Mouse (Mus musculus): ENCODE results near the gene Ifitm2.

Ifitm2 gene

DNA sequence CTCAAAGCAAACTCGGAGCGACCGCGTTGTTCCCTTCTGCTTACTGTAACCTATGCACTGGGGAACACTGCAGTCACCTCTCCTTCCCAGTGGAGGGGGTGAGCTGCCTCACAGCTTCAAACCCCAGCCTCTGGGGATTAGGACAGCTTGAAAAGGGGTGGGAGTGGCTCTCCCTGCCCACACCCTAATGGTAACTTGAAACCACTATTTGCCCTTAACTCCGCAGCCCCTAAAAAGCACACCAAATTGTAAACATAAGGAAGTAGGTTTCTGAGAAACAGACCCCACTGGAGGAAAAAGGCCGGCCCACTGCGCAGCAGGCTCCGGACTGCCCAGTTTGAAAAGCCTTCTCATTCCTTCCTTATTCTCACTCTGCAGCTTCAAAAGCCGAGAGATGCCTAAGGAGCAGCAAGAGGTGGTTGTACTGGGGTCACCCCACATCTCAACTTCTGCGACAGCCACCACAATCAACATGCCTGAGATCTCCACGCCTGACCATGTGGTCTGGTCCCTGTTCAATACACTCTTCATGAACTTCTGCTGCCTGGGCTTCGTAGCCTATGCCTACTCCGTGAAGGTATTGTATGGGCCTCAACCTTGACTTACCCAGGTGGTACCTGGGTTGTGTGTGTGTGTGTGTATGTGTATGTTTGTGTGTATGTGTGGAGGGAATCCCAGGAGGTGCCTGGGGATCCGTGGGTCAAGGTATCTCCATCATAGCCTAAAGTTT, 12.2 kb upstream of the Ifitm2 start:
- DNase-seq: no peak

DNA sequence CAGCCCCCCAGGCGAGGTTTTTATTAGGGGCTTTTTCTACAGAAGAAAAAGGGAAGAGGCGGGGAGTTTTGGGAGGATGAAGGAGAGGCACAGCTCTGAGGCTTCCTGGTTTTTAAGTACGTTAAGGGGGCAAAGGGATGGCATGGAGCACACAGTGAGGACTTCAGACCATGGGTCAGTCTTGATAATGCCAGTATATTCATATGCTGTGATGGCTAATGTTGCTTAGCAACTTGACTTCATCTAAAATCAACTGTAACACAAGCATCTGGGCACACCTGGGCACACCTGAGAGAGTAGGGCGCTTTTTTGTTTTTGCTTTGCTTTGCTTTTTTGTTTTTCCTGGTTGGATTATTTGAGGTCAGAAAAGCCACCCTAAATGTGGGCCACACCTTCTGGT, 11.1 kb upstream of the Ifitm2 start, which contains the start of gene Ifitm1:
Gene Ifitm1 (plus strand): TSS at position 301 of the 400 bp plus-strand sequence.
- no peak for DNase-seq

DNA sequence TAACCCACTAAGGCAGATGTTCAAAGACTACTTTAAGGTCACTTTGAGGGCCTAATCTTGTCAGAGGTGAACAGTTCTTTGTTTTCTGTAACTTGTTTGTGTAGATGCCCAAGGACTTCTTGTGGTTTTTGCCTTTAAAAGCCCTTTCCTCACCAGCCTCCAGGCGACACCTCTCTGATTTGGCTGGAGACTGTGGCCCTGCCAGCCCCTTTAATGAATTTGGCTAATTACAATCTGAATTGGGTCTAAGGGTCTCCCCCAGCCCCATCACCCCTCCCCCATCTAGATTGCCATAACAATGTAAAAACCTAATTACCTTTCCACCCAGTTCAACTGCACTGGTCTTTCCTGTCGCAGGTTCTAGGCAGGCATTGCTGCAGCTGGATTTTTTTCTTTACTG, 6.9 kb upstream of the Ifitm2 start:
- DNase-seq: no peak

DNA sequence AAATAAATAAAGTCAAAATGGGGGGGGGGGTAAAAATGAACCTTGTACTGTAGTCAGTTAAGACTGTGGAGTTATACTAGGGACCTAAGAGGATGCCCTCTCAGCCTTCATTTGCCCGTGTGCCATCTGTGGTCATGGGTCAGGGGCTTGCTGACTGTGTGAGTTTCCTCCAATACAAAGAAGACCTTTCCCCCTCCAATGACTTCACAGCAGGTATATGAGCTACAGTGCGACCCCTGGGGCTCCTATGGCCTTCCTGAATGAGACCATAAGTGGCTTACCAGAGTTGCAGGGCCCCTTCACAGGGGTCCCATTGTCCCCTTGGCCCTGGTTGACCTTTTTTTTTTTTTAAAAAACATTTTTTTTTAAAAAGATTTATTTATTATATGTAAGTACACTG, 5.6 kb upstream of the Ifitm2 start:
- DNase-seq: no peak

DNA sequence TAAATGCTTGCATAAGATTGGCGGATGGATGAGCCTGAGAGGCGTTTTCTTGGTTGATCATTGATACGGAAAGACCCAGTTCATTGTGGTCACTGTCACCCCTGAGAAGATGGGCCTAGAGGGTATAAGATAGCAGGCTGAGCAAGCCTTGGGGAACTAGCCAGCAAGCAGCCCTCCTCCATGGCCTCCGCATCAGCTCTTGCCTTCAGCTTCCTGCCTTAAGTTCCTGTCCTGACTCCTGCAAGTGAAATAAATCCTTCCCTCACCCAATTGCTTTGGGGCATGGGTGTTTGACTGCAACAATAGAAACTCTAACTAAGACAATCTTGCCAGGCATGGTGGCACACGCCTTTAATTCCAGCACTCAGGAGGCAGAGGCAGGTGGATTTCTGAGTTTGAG, 4.2 kb upstream of the Ifitm2 start:
- DNase-seq: no peak

DNA sequence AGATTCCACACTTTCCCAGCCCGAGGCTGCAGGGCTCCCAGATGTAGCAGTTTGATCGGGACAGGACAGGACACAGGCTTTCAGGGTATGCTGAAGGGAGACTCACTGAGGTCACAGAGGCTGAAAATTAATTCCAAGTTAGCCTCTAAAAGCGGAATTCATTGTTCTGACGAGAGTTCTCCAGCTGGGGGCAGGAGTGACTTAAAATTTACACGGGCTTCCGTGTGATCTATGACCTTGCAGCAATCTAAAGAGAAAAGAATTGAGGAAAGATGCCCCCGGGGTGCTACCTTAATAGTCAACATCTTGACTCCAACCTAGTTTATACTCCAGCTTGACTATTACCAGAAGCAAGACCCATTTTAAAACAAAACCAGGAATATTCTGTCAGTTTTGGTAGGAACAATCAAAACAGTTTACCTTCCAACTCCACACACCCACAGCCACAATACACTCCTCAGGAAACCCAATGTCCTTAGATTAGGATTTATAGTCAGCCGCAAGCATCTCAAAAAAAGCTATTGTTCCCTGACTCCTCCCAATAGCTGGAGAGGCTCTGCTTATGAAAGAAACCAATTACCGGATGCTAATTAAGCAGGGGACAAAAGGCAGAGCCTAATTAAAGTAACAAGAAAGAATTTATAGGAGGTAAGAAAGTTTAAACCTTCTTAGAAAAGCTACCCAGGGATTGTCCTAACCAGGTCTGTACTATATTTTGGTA, 3.6 kb upstream of the Ifitm2 start:
- DNase-seq: peak in 1 of 2 experiments; percentile 80

DNA sequence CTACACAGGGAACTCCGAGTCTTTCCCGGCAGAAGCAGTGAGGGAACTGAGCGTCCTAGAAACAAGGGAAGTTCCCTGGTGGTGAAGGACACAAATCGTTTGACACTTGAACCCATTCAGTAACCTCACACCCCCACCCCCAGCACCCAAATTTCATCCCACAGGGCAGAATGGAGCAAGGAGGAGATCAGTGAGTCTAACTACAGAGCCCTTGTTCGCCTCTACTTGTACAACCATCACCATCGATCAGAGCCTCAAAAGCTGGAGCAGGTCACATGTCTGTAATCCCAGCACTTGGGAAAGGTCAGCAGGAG, 726 bp upstream of the Ifitm2 start:
- no peak for DNase-seq

DNA sequence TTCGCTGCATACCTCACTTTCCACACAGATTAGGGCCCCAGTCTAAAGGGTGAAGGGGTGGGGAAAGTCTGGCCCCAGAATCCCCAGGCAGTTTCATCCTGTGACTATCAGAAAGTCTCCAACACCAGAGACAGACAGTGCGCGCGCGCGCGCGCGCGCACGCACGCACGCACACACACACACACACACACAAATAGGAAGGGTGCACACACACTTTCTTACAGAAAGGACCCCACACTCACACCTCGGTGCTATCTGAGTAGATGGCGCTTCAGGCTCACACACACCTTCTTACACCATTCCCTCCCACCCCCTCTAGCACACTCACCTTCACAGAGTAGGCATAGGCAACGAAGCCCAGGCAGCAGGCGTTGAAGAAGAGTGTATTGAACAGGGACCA, 445 bp downstream of the Ifitm2 start:
- no peak for DNase-seq

DNA sequence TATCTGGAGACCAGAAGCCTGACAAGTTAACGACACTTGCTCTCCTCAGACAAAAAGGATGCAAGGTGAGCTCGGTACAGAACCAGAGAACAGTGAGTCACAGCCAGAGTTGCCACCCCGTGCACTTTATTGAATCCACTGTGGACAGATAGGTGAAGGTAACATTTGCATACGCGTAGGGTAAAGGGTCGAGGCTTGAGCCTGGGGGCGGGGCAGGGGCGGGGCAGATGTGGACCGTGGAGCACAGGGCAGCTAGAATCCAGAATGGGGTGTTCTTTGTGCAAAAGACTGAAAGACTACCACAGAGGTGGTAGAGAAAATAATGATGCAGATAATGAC, 1.1 kb downstream of the Ifitm2 start:
- DNase-seq: peak in 1 of 2 experiments; percentile 7

DNA sequence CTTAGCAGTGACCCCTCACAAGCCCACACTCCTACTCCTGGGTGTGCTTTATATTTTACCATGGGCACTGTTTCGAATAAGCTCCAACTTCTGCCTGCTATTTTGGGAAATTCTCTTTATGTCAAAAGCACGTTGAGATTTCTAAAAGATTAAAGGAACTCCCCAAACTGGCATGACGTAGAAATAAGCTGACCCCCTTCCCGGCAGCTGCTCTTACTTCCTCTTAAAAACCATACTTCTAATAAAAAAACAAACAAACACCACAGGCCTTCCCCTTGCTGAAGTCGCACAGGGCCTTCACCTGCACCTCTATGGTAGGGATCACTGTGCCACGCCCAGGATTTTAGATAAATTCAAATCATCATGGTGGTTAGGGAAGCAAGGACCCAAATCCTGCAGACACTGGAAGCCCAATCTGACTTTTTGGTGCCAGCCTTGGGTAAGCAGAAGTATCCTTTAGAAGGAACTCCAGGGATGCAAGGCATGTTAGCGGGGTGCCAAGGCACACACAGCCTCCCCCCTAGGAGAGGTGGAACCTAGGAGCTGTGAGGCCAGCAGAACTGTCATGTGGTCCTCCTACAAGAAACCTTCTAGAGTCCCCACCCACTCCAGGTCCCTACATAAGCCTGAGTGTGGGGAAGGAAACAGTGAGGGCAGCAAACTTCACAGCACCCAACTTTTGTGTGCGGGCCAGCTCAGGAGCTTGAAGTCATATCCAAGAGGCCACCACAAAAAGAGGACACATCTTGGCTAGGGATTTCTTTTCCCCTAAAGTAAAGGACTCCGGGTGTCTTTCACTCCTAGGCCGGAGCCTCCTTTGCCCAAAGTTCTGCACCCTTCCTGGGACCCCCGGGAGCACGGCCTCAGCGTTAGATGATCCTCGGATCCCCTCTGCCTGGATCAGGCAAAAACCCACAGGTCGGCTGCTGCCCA, 1.7 kb downstream of the Ifitm2 start:
- DNase-seq: peak in 1 of 2 experiments; percentile 8

DNA sequence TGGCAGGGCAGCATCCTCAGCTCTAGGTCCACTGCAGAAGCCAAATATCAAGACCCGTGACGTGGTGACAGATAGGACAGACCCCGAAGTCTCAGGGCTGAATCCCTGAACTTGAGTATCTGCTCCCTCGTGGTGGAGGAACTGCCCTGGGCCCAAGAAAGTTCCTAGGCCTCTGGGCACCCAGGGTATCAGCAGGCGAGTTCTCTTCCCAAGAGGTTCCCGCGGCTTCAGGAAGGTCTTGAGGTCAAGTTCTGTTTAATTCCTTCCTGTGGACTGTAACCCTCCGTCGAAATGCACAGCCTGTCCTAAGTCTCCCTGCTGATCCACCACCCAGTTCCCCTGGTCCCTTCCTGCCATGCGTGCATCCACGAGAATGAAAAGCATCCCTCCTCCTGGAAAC, 2.7 kb downstream of the Ifitm2 start:
- DNase-seq: no peak

DNA sequence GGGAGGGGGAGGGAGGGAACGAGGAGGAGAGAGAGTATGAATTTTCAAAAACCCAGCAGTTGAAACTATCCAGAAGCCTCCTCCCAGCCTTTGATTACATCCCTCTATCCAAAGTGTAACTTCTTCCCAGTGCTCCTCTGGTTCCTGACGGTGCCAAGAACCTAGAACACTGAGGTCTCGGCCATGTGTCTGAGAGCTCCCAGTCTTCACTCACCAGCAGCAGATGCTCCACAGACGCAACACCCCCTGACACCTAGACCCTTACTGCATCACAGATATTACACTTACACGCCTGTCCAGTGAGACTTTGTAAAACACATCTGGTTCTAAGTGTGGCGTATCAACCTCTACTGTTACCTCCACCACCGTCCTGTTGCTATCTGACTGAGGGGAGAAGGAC, 3.3 kb downstream of the Ifitm2 start:
- DNase-seq: no peak

DNA sequence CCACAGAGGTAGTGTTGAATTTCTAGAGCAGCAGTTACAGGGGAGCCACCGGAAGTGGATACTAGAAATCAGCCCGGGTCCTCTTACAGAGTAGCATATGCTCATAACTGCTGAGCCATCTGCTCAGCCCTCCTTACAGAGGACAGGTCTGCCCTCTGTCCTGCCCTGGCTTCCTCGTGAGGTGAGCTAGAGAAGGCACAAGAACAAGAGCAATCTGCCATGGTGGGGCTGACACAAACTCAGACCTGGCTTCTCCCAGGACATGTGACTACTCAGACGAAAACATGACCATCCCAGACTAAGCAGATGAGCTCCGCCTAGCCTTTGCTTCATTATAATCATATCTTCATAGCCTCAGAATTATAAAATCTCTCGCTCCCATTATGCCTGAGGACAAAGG, 4.0 kb downstream of the Ifitm2 start:
- DNase-seq: no peak

DNA sequence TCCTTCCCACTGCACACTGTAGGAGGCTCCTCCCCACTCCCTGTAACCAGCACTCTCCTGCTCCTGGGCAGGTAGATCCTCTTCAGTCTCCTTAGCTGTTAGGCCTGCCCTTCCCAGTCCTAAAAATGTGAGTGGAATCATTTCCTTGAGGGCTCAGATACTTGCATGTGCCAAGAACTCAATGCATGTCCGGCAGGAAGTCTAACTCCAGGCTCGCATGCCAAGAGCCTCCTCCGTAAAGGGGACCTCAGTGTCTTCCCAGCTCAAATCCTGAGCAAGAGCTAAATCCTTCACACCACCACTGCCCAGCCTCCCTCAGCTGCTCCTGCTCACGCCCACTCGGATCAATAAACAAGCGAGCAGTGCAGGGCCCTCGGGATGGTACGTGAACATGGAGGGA, 4.7 kb downstream of the Ifitm2 start:
- DNase-seq: no peak

DNA sequence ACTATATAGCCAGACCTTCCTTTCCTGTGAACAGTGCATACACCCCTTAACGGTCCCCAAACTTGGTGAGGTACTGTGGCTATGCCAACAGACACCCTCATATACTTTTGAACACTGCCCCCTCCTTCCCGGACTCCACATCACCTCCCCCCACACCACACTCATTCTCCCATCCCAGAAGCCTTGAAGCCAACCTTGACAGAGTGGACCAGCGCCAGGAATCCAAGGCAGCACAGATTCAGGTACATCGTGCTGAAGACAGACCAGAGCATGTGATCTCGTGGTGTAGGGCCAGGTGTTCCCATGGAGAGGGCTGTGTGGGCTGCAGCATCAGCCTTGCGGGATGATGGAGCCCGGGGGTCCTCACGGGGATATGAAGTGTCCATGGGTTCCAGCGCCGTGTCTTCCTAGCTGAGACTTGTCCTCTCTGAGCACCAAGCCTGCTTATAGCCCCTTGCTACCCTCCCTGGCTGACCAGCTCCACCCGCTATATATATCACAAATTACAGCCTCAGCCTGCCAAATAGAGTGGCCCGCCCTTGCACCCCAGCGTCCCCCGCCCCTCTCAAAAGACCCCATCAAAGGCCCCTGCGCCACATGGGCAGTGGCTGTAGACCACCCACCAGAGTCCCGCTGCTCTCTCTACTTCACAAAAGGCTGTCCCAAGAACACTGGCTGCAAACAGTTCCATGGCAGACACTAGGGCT, 5.8 kb downstream of the Ifitm2 start, which contains the start of gene Ifitm5:
Gene Ifitm5 (minus strand): TSS at position 468 of the 707 bp plus-strand sequence.
- no peak for DNase-seq

DNA sequence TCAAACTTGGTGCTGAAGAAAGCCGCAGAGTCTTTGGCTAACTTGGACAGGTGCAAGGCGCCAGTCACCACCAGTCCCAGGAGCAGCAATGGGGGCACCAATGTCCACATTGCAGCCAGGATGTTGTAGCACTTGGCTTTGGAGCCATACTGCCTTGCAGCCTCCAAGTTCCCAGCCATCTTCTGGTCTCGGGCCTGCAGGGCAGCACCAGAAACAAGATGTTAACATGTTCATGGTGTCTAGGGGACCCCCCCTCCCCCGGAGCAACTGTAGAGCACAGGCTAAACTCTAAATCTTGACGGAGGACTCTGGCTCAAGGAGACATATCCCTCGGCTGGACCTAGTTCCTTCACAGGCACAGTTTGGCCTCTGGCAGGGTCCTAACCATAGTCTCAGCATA, 6.5 kb downstream of the Ifitm2 start:
- DNase-seq: no peak

DNA sequence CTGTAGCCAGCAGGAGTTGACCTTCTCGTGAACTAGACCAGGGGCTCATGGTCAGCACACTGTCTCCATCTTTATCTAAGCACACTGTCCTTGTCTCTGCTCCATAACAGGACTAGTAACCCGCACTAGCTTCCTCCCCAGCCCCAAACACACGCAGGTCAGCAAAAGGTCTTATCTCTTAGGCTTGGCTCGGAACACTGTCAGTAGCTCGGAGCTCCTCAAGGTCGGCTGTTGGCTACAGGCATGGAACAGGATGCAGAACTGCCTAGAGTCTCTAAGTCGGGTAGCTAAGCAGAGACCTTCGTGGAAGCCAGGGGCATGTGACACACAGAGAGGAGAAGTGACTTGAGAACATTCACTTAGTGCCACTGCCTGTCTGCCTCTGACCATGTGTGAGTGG, 7.6 kb downstream of the Ifitm2 start:
- DNase-seq: no peak

DNA sequence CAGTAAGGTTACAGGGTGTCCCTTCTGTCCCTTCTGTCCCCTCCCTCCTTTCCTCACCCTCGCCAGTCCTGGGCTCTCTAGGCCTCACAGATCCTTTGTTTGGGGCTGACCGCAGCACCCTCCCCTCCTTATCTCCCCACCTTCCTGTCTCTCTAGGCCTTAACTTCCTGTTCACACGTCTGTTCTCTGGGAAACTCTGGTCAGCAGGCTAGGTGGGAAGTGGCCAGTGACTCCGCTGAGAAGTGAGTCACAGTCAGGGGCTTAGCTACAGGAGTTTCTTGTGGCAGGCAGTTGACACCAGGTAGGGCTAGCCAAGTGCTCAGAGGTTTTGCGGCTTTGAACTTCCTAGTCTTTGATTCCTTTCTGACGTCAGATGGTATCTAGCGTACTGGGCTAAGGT, 8.8 kb downstream of the Ifitm2 start:
- no peak for DNase-seq

DNA sequence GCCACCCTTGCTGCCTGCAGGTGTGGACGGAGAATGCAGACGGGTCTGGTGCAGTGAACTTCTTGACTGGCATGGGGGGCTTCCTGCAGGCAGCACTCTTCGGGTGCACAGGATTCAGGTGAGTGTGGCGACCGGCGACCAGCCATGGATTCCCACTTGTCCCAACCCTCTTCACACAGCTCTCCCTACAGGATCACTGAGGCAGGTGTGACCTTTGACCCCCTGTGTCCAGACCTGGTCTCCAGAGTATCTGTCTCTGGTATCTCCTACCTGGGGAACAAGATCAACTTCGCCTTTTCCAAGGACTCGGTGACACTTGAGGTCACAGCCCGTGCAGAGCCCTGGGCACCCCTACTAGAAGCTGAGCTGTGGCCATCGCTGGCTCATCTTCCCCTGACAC, 9.5 kb downstream of the Ifitm2 start:
- DNase-seq: no peak

DNA sequence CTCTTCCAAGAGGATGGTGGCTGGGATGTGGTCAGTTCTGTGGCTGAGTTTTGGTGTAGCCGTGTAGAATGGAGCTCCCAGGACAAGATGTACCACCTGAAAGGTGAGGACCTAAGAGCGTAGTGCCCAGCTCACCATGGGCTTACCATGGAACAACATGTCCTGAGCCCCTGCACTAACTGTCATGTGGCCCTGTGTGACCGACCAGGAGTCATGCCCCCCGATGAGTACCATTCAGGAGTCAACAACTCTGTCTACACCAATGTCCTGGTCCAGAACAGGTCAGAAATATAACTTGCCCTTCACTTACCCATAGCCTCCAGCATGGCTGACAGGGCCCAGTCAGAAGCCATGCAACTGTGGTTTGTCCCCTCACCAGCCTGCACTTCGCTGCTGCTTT, 10.5 kb downstream of the Ifitm2 start:
- DNase-seq: no peak

DNA sequence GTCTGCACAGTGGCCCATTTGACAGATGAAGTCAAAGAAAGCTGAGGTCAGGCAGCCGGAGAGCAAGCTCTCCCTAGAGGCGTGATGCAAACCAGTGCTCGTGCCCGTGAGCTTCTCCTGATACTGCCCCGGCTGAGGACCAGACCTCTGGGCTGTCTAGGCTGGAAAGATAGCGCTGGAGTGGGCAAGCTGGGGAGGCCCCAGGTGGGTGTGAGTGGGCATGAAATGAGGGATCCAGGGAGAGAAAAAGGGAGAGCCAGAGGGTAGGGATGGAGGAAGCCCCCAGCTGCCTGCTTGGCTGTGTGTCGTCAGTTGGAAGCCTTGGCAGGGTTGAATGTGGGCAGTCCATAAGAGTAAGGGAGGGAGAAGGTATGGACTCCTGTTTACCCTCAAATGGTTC, 11.6 kb downstream of the Ifitm2 start:
- no peak for DNase-seq

DNA sequence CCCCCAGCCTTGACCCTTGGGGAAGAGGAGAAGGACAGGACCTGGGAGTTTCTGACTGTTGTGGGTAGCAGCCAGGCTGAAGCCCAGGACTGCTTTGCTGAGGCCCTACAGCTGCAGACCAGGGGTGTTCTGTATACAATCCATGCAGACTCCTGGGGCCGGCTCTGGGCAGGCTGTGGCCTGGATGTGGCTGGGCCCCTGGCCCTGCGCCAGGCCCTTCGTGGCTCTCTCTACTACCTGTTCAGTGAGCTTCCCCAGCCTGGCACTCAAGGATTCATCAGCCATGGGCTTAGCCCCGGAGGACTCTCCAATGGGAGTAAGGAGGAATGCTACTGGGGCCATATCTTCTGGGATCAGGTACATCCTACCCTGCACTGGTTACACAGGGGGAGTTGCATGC, 12.4 kb downstream of the Ifitm2 start:
- no peak for DNase-seq

DNA sequence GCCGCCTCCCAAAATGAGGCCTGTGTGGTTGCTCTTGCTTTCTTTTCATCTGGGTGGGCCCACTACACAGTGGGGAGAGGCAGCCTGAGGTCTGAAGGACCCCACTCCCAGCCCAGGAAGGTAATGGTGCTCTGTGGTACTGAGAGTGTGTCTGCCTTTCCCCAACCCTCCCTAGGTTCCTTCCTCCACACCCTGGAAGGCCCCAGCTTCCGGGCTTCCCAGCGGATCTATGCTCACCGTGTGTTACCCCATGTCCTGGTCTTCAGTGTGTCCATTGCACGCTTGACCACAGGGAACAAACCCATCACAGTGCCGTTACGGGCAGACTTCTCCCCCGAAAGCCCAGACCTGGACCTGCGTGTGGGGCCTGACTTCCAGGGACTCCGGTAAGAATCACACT, 13.0 kb downstream of the Ifitm2 start:
- DNase-seq: no peak
